Mouse (Mus musculus) layer of hippocampus, adult 18-20 months (tissue): ENCODE results near the gene Hist2h2aa1. TPM values are rescaled to one million over a fixed set of nuclear protein-coding genes. Genes with fewer than 3 reads are reported as not detected.
"Not testable (repeated sequence)": the region's sequence is repeated elsewhere in the genome, so short reads cannot be mapped to it uniquely, and the experiment has no call there.

Source experiments
- DNase-seq, 2 experiments: peaks; one replicate each; pipeline ENCODE4 v3.0.0; 2022; ENCODE audit warnings: low spot score in 2 of 2
- total RNA-seq, 2 experiments: library from RNA; stranded (reverse); gene quantifications; 2 replicates each; pipeline ENCODE4 v1.2.3; 2021

Gene Hist2h2aa1
- total RNA-seq, 2 experiments from 2014 or later, result 8.7 to 12.8 TPM

- no peak for DNase-seq
Measured at GRCm38 (mm10) chr3:96228828-96229227, 16.5 kb upstream of the Hist2h2aa1 start.

- no peak for DNase-seq
Measured at GRCm38 (mm10) chr3:96230404-96230803, 14.9 kb upstream of the Hist2h2aa1 start.

GRCm38 (mm10) chr3:96230910-96231757, 14.2 kb upstream of the Hist2h2aa1 start:
- no peak for DNase-seq

- DNase-seq, result no peak
Measured at GRCm38 (mm10) chr3:96231758-96232120, 13.6 kb upstream of the Hist2h2aa1 start.

- no peak for DNase-seq
Measured at GRCm38 (mm10) chr3:96234914-96235313, 10.4 kb upstream of the Hist2h2aa1 start.

GRCm38 (mm10) chr3:96235836-96236235, 9.5 kb upstream of the Hist2h2aa1 start:
- DNase-seq, result no peak

- no peak for DNase-seq
Measured at GRCm38 (mm10) chr3:96236834-96237334, 8.4 kb upstream of the Hist2h2aa1 start.

GRCm38 (mm10) chr3:96237335-96237903, 7.9 kb upstream of the Hist2h2aa1 start:
- no peak for DNase-seq

GRCm38 (mm10) chr3:96237904-96238511, 7.3 kb upstream of the Hist2h2aa1 start:
- no peak for DNase-seq

GRCm38 (mm10) chr3:96238954-96239793, 6.1 kb upstream of the Hist2h2aa1 start, which contains the start of gene Hist2h3c2:
Hist2h3c2 (minus strand) TSS chr3:96239127.
- peak in 1 of 2 experiments; percentile 45 for DNase-seq

GRCm38 (mm10) chr3:96239949-96240798, 5.1 kb upstream of the Hist2h2aa1 start, which contains the start of gene Hist2h2aa2:
Hist2h2aa2 (minus strand) TSS chr3:96240276.
- DNase-seq, result peak; percentile 94 to 98

- no peak for DNase-seq
Measured at GRCm38 (mm10) chr3:96240799-96241197, 4.5 kb upstream of the Hist2h2aa1 start.

- no peak for DNase-seq
Measured at GRCm38 (mm10) chr3:96243921-96244572, 1.2 kb upstream of the Hist2h2aa1 start.

GRCm38 (mm10) chr3:96246018-96246417, 721 bp downstream of the Hist2h2aa1 start:
- not testable (repeated sequence) for DNase-seq

- DNase-seq, result not testable (repeated sequence)
Measured at GRCm38 (mm10) chr3:96246427-96246856, 1.1 kb downstream of the Hist2h2aa1 start, which contains the start of gene Hist2h3c1. Hist2h3c1 (plus strand) TSS chr3:96246685.

- DNase-seq, result no peak
Measured at GRCm38 (mm10) chr3:96247356-96248140, 2.3 kb downstream of the Hist2h2aa1 start.

GRCm38 (mm10) chr3:96248141-96249033, 3.1 kb downstream of the Hist2h2aa1 start:
- no peak for DNase-seq

GRCm38 (mm10) chr3:96249034-96249345, 3.7 kb downstream of the Hist2h2aa1 start:
- DNase-seq, result no peak
